ENCODE assay signal across 23 mouse cellular contexts in the genomic region with DNA sequence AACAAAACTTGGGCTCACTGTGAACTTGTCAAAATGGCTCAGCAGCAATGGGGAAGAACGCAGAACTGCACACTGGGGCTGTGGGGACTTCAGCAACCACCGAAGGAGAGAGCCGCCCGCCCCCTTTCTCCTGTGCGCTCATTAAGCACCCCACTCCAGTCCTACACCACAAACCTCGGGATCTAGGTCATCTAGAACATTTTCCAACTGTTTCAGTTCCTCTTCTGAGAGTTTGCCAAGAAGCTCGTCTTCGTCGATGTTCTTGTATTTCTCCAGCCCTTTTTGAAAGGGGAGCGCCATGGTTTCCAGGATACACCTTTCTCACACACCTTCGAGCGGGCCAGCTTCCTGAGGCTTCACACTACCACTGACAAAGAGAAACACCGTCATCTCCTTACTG. TPM values are rescaled to one million over a fixed set of nuclear protein-coding genes. Genes with fewer than 3 reads are reported as not detected.
DNase-seq lines count a peak whose midpoint lies in the region; ATAC-seq and TF ChIP-seq lines count a peak whose summit lies in the region.
"Had no signal": no experiment of that assay in that cellular context is flagged by ENCODE, and none has a peak within 500 bp of the region (broad histone marks: within the 10 kb centered on the region; RNA-seq: fewer than 3 reads in every experiment).

No protein-coding gene starts in this region.

- WGBS in cerebellum, adult 2 months: 25% methylated on average over 13 of the region's 13 CpGs

- H3K27me3 ChIP-seq in cerebellum, adult 2 months (ENCODE audit: control insufficient read depth, insufficient read depth, low read length): no peaks in the 10 kb centered on the region
- H3K27me3 ChIP-seq: forebrain, embryonic 15.5 days; heart, embryonic 15.5 days; hindbrain, embryonic 15.5 days; midbrain, embryonic 15.5 days; neural tube, embryonic 12.5 days had no signal

- peak; percentile 44 to 59 for DNase-seq in cerebellum, adult 2 months
- no peak for DNase-seq in layer of hippocampus, adult 2 months (ENCODE audit: low spot score in 2 of 2)
- DNase-seq in layer of hippocampus, postnatal 10 days (ENCODE audit: low spot score in 2 of 2): no peak
- no peak for DNase-seq in spleen, postnatal 36 days (ENCODE audit: low spot score in 2 of 2)
- DNase-seq: adrenal gland, postnatal 36 days; gastrocnemius, postnatal 36 days; heart, postnatal 4 days; kidney, postnatal 4 days; liver had no signal

- peak overlapping the region; percentile 79 for H3K27ac ChIP-seq in cerebellum, adult 2 months (ENCODE audit: insufficient read depth, low read length)
- H3K27ac ChIP-seq in layer of hippocampus, adult 2 months: peak overlapping the region; percentile 92
- peak overlapping the region; percentile 5; the same call in 1 of the 2 replicates for H3K27ac ChIP-seq in brown adipose tissue, adult 24 weeks (replicated peaks; ENCODE audit: low read depth, low read length)
- H3K27ac ChIP-seq: embryonic facial prominence, embryonic 10.5 days; forebrain, embryonic 15.5 days; heart, embryonic 15.5 days; hindbrain, embryonic 15.5 days; limb, embryonic 10.5 days; macrophage; midbrain, embryonic 15.5 days; neural tube, embryonic 12.5 days had no signal

- TF ChIP-seq POLR2A in cerebellum, adult 2 months (IDR thresholded peaks at IDR 0.05; ENCODE audit: borderline replicate concordance, insufficient read depth, low read length): no peak

- ATAC-seq in cerebellum, adult (ENCODE audit: insufficient number of reproducible peaks, low FRiP score, low TSS enrichment): no peak
- ATAC-seq in granulocyte monocyte progenitor cell, adult 5-6 weeks (replicated peaks; ENCODE audit: poor library complexity, severe bottlenecking): peak; percentile 20
- ATAC-seq: CD4-positive, CD25-positive, alpha-beta regulatory T cell, adult 4 months; forebrain, embryonic 15.5 days; intestine, embryonic 16.5 days; midbrain, embryonic 15.5 days had no signal

- peaks cover 37% of the 10 kb centered on the region for H3K4me1 ChIP-seq in cerebellum, adult 2 months (ENCODE audit: control insufficient read depth, insufficient read depth, low read length)
- no peaks in the 10 kb centered on the region for H3K4me1 ChIP-seq in brown adipose tissue, adult 24 weeks (ENCODE audit: control insufficient read depth, insufficient read depth, insufficient read length, low read length)

- TF ChIP-seq CTCF in cerebellum, adult 2 months (IDR thresholded peaks at IDR 0.05; ENCODE audit: borderline replicate concordance, insufficient read depth, low read depth, low read length): no peak
- no peak for TF ChIP-seq CTCF in layer of hippocampus, adult 2 months (conservative IDR thresholded peaks at IDR 0.05)

- H3K4me3 ChIP-seq in cerebellum, adult 2 months (replicated peaks; ENCODE audit: insufficient read depth, low read depth, low read length): no peak overlapping the region
- peak overlapping the region; percentile 29; the same call in 1 of the 2 replicates for H3K4me3 ChIP-seq in layer of hippocampus, adult 2 months
- no peak overlapping the region for H3K4me3 ChIP-seq in brown adipose tissue, adult 24 weeks (ENCODE audit: insufficient read depth, low read depth, low read length)
- H3K4me3 ChIP-seq: embryonic facial prominence, embryonic 10.5 days; forebrain, embryonic 15.5 days; heart, embryonic 15.5 days; hindbrain, embryonic 15.5 days; limb, embryonic 10.5 days; midbrain, embryonic 15.5 days; neural tube, embryonic 12.5 days had no signal

RNA-seq across cellular contexts. Expression of gene Tmod2, which starts 14.1 kb away (rescaled TPM):
- polyA plus RNA-seq in cerebellum, adult 2 months (2012; rRNA removed): 86.2 and 86.7 TPM in 2 replicates
- 100 to 1,000 TPM; 376 to 380 TPM for total RNA-seq in layer of hippocampus, adult 2 months (2021)
- total RNA-seq in layer of hippocampus, postnatal 10 days (2021): 100 to 1,000 TPM; 437 to 472 TPM
- polyA plus RNA-seq in brown adipose tissue, adult 24 weeks (2012; ENCODE audit: insufficient read depth, insufficient read length, missing spikeins): 1.9 and 2.0 TPM in 2 replicates
- total RNA-seq in granulocyte monocyte progenitor cell, adult 5-6 weeks (2014; fragmentation: Nextera tagmentation): 0.09 TPM in 1 of 2 replicates, not detected in the other
- not detected in 2 replicates for total RNA-seq in granulocyte monocyte progenitor cell, adult 5-6 weeks (2017)
- total RNA-seq: common myeloid progenitor, adult 5-6 weeks had no signal
- polyA plus RNA-seq: macrophage had no signal

RNA-seq across cellular contexts. Expression of gene Lysmd2, which starts 28.5 kb away (rescaled TPM):
- polyA plus RNA-seq in cerebellum, adult 2 months (2012; rRNA removed): 115 and 120 TPM in 2 replicates
- 10 to 100 TPM; 56.6 to 60.3 TPM for total RNA-seq in layer of hippocampus, adult 2 months (2021)
- 10 to 100 TPM; 50.3 to 53.1 TPM for total RNA-seq in layer of hippocampus, postnatal 10 days (2021)
- 8.8 and 9.6 TPM in 2 replicates for polyA plus RNA-seq in brown adipose tissue, adult 24 weeks (2012; ENCODE audit: insufficient read depth, insufficient read length, missing spikeins)
- total RNA-seq in granulocyte monocyte progenitor cell, adult 5-6 weeks (2014; fragmentation: Nextera tagmentation): 0.75 and 3.5 TPM in 2 replicates
- total RNA-seq in granulocyte monocyte progenitor cell, adult 5-6 weeks (2017): 0.52 and 3.6 TPM in 2 replicates
- polyA plus RNA-seq: macrophage had no signal

RNA-seq across cellular contexts. Expression of gene Tmod3, which starts 37.6 kb away (rescaled TPM):
- polyA plus RNA-seq in cerebellum, adult 2 months (2012; rRNA removed): 45.4 and 50.6 TPM in 2 replicates
- total RNA-seq in layer of hippocampus, adult 2 months (2021): 10 to 100 TPM; 37.6 to 40.5 TPM
- 10 to 100 TPM; 68.7 to 70.2 TPM for total RNA-seq in layer of hippocampus, postnatal 10 days (2021)
- 27.3 and 29.6 TPM in 2 replicates for polyA plus RNA-seq in brown adipose tissue, adult 24 weeks (2012; ENCODE audit: insufficient read depth, insufficient read length, missing spikeins)
- 52.9 and 58.1 TPM in 2 replicates for total RNA-seq in granulocyte monocyte progenitor cell, adult 5-6 weeks (2014; fragmentation: Nextera tagmentation)
- total RNA-seq in granulocyte monocyte progenitor cell, adult 5-6 weeks (2017): 59.5 and 64.2 TPM in 2 replicates

Comparison
In these comparisons a context has a peak if more than half of its experiments do, and no peak if none do; other contexts are left out.
1. DNase-seq: peak in cerebellum, adult 2 months (2 of 2); none in layer of hippocampus, adult 2 months (0 of 2), layer of hippocampus, postnatal 10 days (0 of 2) and spleen, postnatal 36 days (0 of 2).
2. H3K27ac ChIP-seq: peak in every context shown above with its lines; median percentile 92 in layer of hippocampus, adult 2 months; 79 in cerebellum, adult 2 months; 5 in brown adipose tissue, adult 24 weeks.
3. RNA of gene Tmod2, which starts 14.1 kb away (total RNA-seq): 437 to 472 TPM in layer of hippocampus, postnatal 10 days and 376 to 380 TPM in layer of hippocampus, adult 2 months; 0.09 TPM in granulocyte monocyte progenitor cell, adult 5-6 weeks; every median in the first group is over 100 times any median in the second.
4. RNA of gene Lysmd2, which starts 28.5 kb away (total RNA-seq): 56.6 to 60.3 TPM in layer of hippocampus, adult 2 months and 50.3 to 53.1 TPM in layer of hippocampus, postnatal 10 days; 0.52 to 3.6 TPM in granulocyte monocyte progenitor cell, adult 5-6 weeks; every median in the first group is over 10 times any median in the second.